Mouse (Mus musculus) embryo, embryonic 10.5 days (tissue): ENCODE data around the gene Bahcc1.

Experiments
- DNase-seq: peaks from one replicate; pipeline ENCODE4 v3.0.0-alpha.2; 2015; ENCODE audit warnings: low spot score

Gene Bahcc1

GRCm38 (mm10) chr11:120206669-120207090 lies 26.1 kb upstream of the Bahcc1 start:
- no peak for DNase-seq

- DNase-seq, result no peak
These were observed 23.9 kb upstream of the Bahcc1 start for GRCm38 (mm10) chr11:120208848-120209247.

- no peak for DNase-seq
These were observed 23.3 kb upstream of the Bahcc1 start for GRCm38 (mm10) chr11:120209462-120209861.

DNA sequence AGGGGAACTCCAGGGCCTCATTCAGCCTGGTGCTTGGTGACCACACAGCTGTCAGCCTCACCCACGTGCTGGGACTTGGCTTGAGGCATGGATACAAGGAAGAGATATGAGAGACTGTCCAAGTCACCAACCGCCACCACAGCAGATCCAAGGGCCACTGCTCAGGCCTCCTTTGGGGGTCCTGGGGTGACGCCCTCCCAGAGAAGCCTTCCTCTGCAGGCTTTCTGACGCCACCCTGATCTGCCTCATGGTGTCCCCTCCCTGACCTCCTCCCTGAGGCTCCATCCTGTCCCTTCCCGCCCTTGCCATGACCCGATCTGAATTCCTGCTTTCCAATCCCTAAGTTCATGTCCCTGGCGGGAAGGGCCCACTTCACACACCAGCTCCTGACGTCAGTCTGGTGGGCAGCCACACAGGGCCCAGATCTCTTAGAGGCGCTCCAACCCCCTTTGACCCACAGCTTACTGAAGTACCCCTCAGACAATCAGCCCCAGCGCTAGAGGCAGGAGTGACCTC lies 17.0 kb upstream of the Bahcc1 start:
- peak; percentile 63 for DNase-seq

GRCm38 (mm10) chr11:120216540-120217324 lies 16.0 kb upstream of the Bahcc1 start:
- DNase-seq, result peak; percentile 98

GRCm38 (mm10) chr11:120218176-120218856 lies 14.4 kb upstream of the Bahcc1 start:
- no peak for DNase-seq

- no peak for DNase-seq
These were observed 13.8 kb upstream of the Bahcc1 start for GRCm38 (mm10) chr11:120218946-120219345.

- no peak for DNase-seq
These were observed 12.7 kb upstream of the Bahcc1 start for GRCm38 (mm10) chr11:120219916-120220522.

GRCm38 (mm10) chr11:120220963-120221827 lies 11.6 kb upstream of the Bahcc1 start:
- DNase-seq, result no peak

DNA sequence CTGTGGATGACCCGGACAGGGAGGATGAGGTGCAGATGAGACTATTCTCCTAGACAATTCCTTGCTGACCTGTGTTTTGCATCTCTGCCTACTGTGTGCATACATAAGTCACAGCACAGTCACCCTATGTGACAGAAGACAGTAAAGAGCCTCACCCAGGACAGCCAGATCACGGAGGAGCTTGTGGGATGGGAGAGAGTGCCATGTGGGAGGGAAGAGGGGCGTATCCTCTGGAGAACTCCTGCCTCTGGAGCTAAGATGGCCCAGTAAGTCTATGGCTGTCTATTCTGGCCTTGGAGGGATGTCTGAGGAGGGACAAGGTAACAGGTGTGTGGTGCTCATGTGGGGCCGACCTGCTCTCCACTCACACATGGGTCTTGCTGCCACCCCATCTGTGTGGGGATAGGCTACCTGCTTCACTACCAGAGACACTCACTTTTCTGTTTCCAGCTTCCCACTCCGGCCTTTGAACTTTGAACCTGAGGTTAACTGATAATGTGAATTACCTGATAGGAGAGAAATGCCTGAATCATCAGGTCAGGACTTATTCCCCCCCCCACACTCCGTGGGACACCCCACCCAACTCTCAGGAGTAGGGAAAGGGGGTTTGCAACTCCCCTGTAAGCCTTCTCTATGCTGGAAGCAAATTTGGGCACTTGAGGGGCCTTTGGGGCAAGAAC lies 10.2 kb upstream of the Bahcc1 start:
- DNase-seq, result no peak

GRCm38 (mm10) chr11:120223586-120224487 lies 8.9 kb upstream of the Bahcc1 start:
- DNase-seq, result peak; percentile 64

- DNase-seq, result peak; percentile 63
These were observed 8.1 kb upstream of the Bahcc1 start for GRCm38 (mm10) chr11:120224488-120225255.

GRCm38 (mm10) chr11:120225256-120226195 lies 7.2 kb upstream of the Bahcc1 start:
- peak; percentile 71 for DNase-seq

GRCm38 (mm10) chr11:120226421-120227280 lies 6.1 kb upstream of the Bahcc1 start:
- DNase-seq, result no peak

- no peak for DNase-seq
These were observed 5.1 kb upstream of the Bahcc1 start for GRCm38 (mm10) chr11:120227571-120228051.

GRCm38 (mm10) chr11:120228116-120228890 lies 4.4 kb upstream of the Bahcc1 start:
- DNase-seq, result no peak
